Mouse (Mus musculus) small intestine, adult 10 weeks (tissue): ENCODE data around the gene Lrp2bp. TPM values are rescaled to one million over a fixed set of nuclear protein-coding genes. Genes with fewer than 3 reads are reported as not detected.

Experiments
- polyA plus RNA-seq: library from polyadenylated mRNA; stranded (reverse); fragments of 350-450 nt; fragmentation: Illumina TruSeq; extraction: RNeasy Lipid Tissue Mini Kit (QIAGEN cat#74804); gene quantifications from one replicate; pipeline ENCODE4 v1.2.3, GENCODE M21; 2014; ENCODE audit warnings: low replicate concordance

Lrp2bp gene
- 0.59 TPM for polyA plus RNA-seq

DNA sequence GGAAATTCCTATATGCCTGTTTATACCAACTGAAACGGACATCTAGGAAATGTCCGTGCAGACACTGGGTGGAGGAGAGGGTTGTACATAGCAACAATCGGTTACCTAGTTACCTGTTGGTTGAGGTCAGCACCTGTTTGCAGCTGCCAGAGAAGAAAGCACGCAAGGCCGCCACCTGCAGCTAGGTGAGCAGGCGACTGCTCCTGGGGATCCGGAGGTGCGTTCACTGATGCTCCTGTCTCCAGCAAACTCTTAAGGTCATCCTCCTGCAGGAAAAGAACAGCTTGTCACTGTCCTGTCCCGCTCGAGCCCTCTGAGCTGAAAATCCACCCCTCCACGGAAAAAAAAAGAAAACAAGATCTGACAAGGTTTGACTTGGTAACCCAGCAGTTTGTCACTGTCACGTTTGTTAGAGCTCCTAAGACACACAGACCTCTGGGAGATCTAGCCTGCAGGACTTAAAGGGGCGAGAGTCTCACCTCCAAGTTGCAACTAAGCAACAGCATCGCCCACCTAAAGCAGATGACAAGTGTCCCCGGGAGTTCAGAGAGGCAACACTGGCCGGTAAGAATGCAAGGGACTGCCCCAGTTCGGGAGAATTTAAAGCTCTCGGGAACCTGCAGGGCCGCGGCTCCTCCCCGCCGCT is at the start of gene Lrp2bp:
Gene Lrp2bp (plus strand): TSS at position 166 of the 646 bp plus-strand sequence.

DNA sequence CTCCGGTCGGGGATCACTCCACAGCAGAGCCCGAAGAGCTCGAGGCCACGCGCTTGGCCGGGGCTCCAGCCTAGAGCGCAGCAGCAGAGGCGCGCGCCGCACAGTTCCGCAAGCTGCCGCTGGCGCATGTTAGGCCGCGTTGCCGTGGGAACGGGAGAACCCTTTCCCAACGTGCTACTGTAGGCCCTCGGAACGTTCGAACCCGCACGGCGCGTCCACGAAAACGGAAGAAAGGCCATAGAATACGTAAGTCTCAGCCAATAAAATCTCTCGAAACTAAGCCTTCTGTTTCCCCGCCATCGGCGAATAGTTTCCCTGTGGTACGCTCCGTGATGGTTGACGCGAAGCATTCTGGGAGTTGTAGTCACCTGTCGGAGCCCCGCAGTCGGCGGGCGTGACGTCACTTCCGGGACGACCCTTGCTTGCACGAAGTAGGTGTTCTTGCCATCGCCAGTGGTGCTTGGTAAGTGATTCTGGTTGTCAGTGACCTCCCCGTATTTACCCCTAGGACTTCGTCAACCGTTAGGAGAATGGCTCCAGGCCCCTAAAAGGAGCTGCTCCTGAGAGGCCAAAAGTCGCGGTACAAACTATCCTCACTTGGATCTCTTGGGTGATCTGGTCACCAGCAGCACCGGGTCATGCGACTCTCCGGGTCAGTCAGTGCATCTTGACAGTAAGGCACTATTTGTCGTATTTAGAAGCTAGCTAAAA is 23.8 kb upstream of the Lrp2bp start, which contains the start of the genes 1700029J07Rik and Ufsp2:
Gene 1700029J07Rik (minus strand): TSS at position 127 of the 711 bp plus-strand sequence.
Gene Ufsp2 (plus strand): TSS at position 403 of the 711 bp plus-strand sequence.

DNA sequence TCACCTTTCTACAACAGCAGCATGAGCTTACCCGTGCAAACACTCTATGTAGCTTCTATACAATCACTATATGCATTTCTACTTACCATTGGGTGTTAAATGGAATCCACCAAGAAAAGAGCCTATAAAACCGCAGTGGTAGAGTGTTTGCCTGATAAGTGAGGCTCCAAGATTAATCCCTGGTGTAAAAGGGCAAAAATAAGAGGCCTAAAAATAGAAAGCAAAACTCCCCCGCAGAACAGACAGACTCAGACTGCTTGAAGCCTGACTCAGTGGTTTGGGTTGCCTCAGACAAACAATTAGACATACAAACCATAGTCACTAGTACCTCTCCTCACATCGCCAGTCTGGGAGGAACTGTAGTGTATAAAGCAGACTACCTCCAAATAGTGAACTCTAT is 6.5 kb downstream of the Lrp2bp start, which contains the start of gene Ankrd37:
Gene Ankrd37 (minus strand): TSS at position 112 of the 400 bp plus-strand sequence.

Other genes starting within 250 kb of the Lrp2bp start
- 34.2 TPM for gene Pdlim3, start 113.8 kb upstream of the Lrp2bp start, polyA plus RNA-seq
- gene Ccdc110, start 64.7 kb upstream of the Lrp2bp start, polyA plus RNA-seq = not detected
- gene 1700029J07Rik, start 24.1 kb upstream of the Lrp2bp start, polyA plus RNA-seq = 2.9 TPM
- gene Ufsp2, start 23.8 kb upstream of the Lrp2bp start, polyA plus RNA-seq = 128 TPM
- 10.7 TPM for gene Ankrd37, start 6.4 kb downstream of the Lrp2bp start, polyA plus RNA-seq
- gene Cfap97, start 152.5 kb downstream of the Lrp2bp start, polyA plus RNA-seq = 36.1 TPM
- 54.1 TPM for gene Snx25, start 152.9 kb downstream of the Lrp2bp start, polyA plus RNA-seq
- 42.1 TPM for gene Slc25a4, start 212.0 kb downstream of the Lrp2bp start, polyA plus RNA-seq